Mouse (Mus musculus): Measurements from ENCODE around the gene Aspdh.
A peak's percentile ranks its signal among the peaks of the same experiment; 100 is the strongest.

The Aspdh gene

DNA sequence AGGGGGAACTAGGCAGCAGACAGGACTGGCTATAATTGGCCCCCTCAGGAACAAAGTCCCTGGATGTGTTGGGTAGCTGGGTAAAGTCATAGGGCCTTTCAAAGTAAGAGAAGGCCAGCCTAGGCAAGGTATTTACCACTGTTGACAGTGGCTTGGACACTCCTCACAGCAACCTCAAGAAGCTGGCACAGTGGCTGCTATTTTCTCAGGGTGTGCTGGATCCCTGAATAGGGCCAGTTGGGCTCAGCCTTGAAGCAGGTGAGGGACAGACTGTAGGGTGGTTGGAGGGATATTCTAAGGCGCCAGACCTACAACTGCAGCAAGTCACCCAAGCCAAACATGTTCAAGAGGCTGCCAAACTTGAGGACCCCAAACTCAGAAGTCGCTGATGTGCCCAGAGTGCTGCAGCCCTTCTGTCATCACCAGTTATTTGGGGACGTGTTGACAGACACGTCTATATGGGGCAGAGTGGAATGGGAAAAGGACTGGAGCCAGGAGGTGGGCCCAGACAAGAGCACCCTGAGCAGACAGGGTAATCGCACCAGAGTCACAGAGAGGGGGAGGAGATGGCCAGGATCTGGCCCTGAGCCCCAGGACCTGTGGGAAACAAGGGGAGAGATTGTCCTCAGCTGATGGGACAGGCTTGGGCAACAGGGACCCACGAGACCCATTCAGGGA is 6.8 kb downstream of the Aspdh start:
- DNase-seq (ENCODE audit: low spot score), result no peak

- no peak for DNase-seq (ENCODE audit: low spot score)
These were observed 7.3 kb downstream of the Aspdh start for GRCm38 (mm10) chr7:44472558-44472885.

GRCm38 (mm10) chr7:44472961-44473646 is 7.9 kb downstream of the Aspdh start:
- DNase-seq (ENCODE audit: low spot score), result no peak

DNA sequence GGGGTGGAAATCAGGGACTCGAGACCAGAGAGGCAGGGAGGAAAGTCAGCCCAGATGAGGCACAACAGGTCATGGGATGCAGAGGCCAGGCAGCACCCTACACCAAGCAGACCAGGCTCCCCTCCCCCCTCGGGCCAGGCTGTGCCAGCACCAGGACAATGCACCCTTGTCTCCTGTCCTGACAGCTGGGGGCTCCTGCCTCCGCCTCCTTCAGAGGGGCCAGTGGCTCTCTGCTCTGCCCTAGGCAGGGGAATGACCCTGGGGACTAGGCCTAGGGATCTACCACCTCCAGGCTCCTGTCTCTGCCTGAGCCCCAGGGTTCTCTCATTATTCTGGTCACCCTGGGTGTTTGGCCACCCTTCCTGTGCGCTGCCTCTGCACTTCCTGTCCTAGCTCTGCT is 9.2 kb downstream of the Aspdh start:
- DNase-seq (ENCODE audit: low spot score), result no peak

- no peak for DNase-seq (ENCODE audit: low spot score)
These were observed 9.9 kb downstream of the Aspdh start for GRCm38 (mm10) chr7:44475046-44475614.

DNA sequence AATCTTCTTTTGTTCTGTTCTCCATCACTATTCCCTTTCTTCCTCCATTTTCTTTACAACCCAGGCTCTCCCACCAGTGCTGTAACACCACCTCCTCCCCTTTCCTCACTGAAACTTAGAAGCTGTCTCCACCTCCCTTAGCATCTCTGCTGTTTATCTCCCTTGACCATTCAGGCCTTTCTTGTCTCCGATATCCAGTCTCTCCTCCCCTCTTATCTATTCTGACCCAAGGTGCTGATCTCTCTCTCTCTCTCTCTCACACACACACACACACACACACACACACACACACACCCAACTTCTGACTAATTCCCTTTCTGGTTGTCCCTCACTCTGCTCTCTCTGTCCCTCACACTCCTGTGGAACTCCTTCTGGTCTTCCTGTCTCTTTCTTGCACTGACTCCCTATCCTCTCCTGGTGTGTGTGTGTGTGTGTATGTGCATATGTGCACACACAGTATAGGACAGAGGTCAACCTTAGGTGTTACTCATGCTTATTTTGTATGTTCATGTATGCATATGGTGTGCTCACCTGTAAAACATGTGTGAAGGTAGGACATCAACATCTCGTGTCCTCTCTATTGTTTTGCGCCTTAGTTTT is 17.7 kb downstream of the Aspdh start:
- DNase-seq (ENCODE audit: low spot score), result no peak

GRCm38 (mm10) chr7:44484109-44484508 is 18.9 kb downstream of the Aspdh start:
- DNase-seq (ENCODE audit: low spot score), result no peak

GRCm38 (mm10) chr7:44484841-44485571 is 19.8 kb downstream of the Aspdh start:
- peak; percentile 66 for DNase-seq (ENCODE audit: low spot score)

GRCm38 (mm10) chr7:44485572-44486195 is 20.5 kb downstream of the Aspdh start:
- DNase-seq (ENCODE audit: low spot score), result no peak

DNA sequence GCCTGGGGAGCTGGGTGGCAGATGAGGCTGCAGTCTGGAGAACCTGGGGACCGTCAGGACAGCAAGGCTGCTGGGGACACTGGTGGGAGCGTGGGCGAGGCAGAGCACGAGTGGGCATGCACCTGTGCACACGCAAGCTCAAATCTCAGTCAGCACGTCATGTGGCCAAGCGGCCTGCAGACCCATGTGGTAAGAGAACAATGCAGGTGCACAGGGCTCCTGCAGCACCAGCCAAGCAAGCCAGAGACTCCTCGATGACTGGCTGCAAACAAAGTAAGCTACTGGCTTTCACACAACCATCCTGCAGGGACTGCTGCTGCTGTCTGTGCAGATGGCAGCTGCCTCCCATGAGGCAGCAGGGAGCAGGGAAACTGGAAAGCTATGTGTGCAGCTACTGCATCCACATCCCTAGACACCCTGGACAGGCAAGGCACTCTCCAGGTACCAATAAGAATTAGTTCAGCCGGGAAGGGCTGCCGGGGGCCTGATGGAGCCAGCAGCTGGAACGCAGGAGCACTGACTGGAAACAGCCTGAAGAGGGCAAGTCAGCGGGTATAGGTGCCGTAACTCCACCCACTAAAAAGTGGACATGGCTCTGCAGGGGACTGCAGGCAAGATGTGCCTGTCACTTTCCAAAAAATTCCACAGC is 21.9 kb downstream of the Aspdh start:
- peak; percentile 4 for DNase-seq (ENCODE audit: low spot score)

- peak; percentile 1 for DNase-seq (ENCODE audit: low spot score)
These were observed 22.7 kb downstream of the Aspdh start for GRCm38 (mm10) chr7:44487936-44488335.

GRCm38 (mm10) chr7:44488545-44488944 is 23.4 kb downstream of the Aspdh start:
- DNase-seq (ENCODE audit: low spot score), result peak; percentile 2

GRCm38 (mm10) chr7:44490281-44490680 is 25.1 kb downstream of the Aspdh start:
- DNase-seq (ENCODE audit: low spot score), result no peak

DNA sequence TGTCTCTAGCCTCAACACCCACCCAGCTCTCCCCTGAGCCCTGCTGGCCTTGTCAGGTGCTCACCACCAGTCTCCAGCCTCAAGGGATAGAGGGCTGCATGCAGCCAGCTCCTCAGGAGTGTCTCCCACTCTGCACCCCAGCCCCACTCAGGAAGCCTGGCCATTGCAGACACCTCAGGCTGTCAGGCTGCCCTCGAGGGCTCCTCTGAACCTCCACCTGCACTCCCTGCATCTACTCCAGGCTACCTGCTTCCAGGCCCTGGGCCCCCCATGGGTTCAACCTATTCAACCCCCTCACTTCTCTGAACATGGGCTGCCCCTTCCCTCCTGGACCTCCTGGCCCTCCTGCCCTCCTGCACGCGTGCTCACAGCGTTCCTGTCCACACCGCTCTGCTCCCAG is 26.2 kb downstream of the Aspdh start:
- DNase-seq (ENCODE audit: low spot score), result peak; percentile 2

DNA sequence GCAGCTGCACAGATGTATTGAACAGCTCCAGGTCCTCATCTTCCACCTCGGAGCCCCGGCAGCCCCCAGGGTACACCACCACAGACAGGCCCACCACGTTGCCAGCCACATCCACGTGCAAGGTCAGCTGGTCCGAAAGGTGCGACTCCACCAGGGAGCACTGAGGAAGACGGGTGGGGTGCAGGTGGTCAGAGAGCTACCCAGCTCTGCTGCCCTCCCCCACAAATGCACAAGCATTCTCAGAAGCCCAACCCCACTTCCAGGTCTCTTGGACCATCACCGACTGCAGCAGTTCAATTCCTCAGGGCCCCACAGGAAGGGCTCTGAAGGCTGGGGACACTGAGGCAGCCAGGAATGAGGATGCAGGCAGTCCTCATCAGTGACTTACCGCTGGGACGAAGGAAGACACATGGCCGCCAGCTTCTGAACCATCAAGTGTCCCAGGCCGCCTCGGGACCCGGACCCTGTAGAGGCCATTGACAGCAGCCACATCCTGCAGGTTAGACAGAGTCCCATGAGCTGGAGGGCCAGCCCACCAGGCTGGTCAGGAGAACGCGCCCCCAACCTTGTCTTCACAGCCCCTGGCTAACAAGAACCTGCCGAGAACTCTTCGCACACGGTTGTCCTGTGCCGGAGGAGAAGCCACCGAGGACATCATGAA is 27.1 kb downstream of the Aspdh start:
- peak; percentile 2 for DNase-seq (ENCODE audit: low spot score)

DNA sequence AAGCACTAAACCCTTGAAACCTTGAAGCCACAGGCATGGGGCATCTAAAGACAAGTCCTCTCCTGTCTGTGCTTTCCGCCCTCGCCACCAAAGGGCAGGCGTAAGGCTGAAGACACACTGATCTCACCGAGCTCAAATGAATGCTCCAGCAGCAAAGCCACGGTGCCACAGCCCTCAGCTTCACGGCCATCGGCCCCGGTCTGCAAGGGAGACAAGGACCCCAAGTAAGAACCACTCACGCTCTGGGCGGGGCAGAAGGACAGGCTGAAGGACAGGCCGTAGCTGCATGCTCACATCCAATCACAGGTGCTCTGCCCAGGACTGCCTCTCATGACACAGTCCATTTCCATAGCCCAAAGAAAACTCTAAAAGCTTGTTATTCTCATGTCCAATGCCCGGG is 29.5 kb downstream of the Aspdh start:
- no peak for DNase-seq (ENCODE audit: low spot score)

GRCm38 (mm10) chr7:44495086-44495485 is 29.9 kb downstream of the Aspdh start:
- no peak for DNase-seq (ENCODE audit: low spot score)

DNA sequence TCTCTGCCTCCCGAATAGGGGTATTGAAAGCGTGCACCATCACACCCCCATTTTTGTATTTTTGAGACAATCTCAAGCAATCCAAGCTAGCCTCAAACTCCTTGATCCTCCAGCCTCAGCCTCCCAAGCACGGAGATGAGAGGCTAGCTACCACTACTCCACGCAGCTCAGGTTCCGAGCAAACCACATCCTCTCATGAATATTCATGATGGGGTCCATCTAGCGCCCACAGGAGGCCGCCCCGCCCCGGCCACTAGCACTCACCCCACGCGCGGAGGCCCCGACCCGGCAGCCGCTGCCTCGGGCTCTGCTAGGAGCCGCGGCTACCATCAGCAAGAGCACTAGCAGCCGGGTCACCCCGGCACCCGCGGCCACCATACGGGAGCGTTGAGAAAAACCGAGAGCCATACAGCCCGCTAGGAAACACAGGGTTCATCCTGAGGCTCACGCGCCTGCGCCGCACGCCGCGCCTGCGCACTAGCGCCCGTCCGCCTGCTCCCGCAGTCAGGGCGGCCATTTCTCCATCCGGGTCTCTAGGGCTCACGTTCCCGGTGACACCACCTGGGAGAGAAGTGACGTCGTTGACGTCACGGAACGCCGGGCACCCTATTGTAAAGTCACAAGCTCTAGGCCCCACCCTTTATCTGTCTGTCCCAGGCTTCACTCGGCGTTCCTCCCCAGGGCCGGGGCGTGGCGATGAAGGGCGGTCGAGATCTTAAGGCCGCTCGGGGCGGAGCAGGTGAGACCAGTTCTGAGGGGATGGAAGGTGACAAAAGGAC is 31.0 kb downstream of the Aspdh start, which contains the start of the genes Emc10 and Fam71e1:
Emc10 (minus strand) TSS at position 538 of the 779 bp plus-strand sequence.
Fam71e1 (plus strand) TSS at position 590 of the 779 bp plus-strand sequence.
- DNase-seq (ENCODE audit: low spot score), result peak; percentile 97

- DNase-seq (ENCODE audit: low spot score), result no peak
These were observed 31.5 kb downstream of the Aspdh start for GRCm38 (mm10) chr7:44496771-44497109.

Data from ovary, postnatal 36 days (tissue).